Mouse (Mus musculus) forebrain, embryonic 16.5 days (tissue): ENCODE results near the gene Trappc12. TPM values are rescaled to one million over a fixed set of nuclear protein-coding genes. Genes with fewer than 3 reads are reported as not detected.
A peak's percentile ranks its signal among the peaks of the same experiment; 100 is the strongest.

ENCODE experiments used
- ATAC-seq: fragments of 200-750 bp; cut with Nextera tagmentation; 2 replicates; pipeline ENCODE4 v1.8.0; 2017; ENCODE audit warnings: mild to moderate bottlenecking, moderate library complexity
- H3K27ac ChIP-seq: fragments of 300-500 bp; sonication (generic); 2 replicates; pipeline ENCODE4 v1.5.1; 2014; ENCODE audit warnings: low read length, control low read depth
- H3K27me3 ChIP-seq: fragments of 300-500 bp; sonication (generic); replicated peaks from 2 replicates; pipeline ENCODE4 v1.6.1; 2014; ENCODE audit warnings: low read length; ENCODE audit not compliant: control insufficient read depth, insufficient read depth
- H3K36me3 ChIP-seq: fragments of 300-500 bp; sonication (generic); 2 replicates; pipeline ENCODE4 v1.6.1; 2014; ENCODE audit not compliant: control insufficient read depth, insufficient read depth
- H3K4me1 ChIP-seq: fragments of 300-500 bp; sonication (generic); replicated peaks from 2 replicates; pipeline ENCODE4 v1.6.1; 2014; ENCODE audit warnings: low read length; ENCODE audit not compliant: control insufficient read depth, insufficient read depth
- H3K4me2 ChIP-seq: fragments of 300-500 bp; sonication (generic); 2 replicates; pipeline ENCODE4 v1.6.1; 2014; ENCODE audit warnings: mild to moderate bottlenecking, low read length, control low read depth
- H3K4me3 ChIP-seq: fragments of 300-500 bp; sonication (generic); replicated peaks from 2 replicates; pipeline ENCODE4 v1.5.1; 2014; ENCODE audit warnings: mild to moderate bottlenecking, low read length, control low read depth
- H3K9ac ChIP-seq: fragments of 300-500 bp; sonication (generic); replicated peaks from 2 replicates; pipeline ENCODE4 v1.6.1; 2014; ENCODE audit warnings: low read depth, low read length, control low read depth
- H3K9me3 ChIP-seq: fragments of 300-500 bp; sonication (generic); 2 replicates; pipeline ENCODE4 v1.6.1; 2016; ENCODE audit warnings: low read length; ENCODE audit not compliant: control insufficient read depth
- WGBS: fragments of 180-500 bp; shearing (Covaris S2); extraction: QIAGEN DNeasy Blood & Tissue Kit; methylation state at CpG from one replicate; pipeline ENCODE4 v1.1.7; 2014; 5-methylcytosine and 5-hydroxymethylcytosine counted together
- polyA plus RNA-seq: library from polyadenylated mRNA; unstranded; fragments of >200 nt; fragmentation: Nextera tagmentation; extraction: Ambion mirVana; gene quantifications from 2 replicates; pipeline ENCODE4 v1.2.1, GENCODE M21; 2015

The Trappc12 gene
- polyA plus RNA-seq, 1 experiment from 2014 or later = 50.0 TPM

DNA sequence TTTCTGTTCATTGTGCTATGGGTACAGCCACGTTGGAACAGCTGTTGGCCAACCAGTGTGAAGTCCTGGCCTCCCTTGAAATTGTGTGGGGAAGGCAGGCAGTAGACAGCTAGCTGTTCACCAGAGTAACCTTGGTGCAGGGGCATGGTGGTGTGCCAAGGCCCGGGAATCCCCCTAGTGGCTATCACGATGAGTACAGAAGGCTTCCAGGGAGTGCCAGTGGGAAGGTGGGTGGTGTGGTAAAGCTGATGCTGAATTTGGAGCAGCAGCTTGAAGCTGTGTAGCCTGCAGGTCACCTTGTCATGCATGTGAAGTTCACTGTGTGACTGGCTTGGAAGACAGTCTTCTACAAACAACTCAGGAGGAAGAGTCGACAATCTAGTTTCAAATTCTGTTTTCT is 34.1 kb upstream of the Trappc12 start:
- WGBS = 26% methylated on average over 4 of the region's 4 CpGs
- Histone ChIP-seq H3K4me2 (no peak overlapping the region), H3K27ac (no peak overlapping the region), H3K9ac (no peak overlapping the region), H3K4me1 (peaks cover 10% of the 10 kb centered on the region), H3K4me3 (no peak overlapping the region), H3K9me3 (no peaks in the 10 kb centered on the region), H3K27me3 (no peaks in the 10 kb centered on the region), H3K36me3 (no peaks in the 10 kb centered on the region)
- ATAC-seq = peak; percentile 71

DNA sequence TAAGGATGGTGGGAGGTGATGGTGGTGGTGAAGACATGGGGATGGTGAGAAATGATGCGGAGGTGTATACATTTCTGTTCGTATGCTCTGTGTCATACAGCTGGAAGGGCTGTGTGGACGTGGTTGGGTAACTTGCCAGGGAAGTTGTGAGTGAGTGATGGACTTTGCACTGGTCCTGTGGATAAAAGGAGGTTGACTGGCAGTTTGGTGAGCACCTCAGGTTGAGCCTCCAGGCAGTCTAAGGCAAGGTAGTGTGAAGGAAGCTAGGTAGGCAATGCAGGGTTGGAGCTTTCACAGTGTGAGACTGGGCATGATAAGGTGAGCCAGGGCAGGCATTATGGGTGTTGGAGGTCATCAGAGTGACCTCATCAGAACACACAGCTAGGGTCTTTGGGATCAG is 32.4 kb upstream of the Trappc12 start:
- Histone ChIP-seq H3K9ac (no peak overlapping the region), H3K9me3 (no peaks in the 10 kb centered on the region), H3K36me3 (no peaks in the 10 kb centered on the region), H3K27me3 (no peaks in the 10 kb centered on the region), H3K27ac (no peak overlapping the region), H3K4me1 (peaks cover 10% of the 10 kb centered on the region), H3K4me2 (no peak overlapping the region), H3K4me3 (no peak overlapping the region)
- 96% methylated on average over 3 of the region's 3 CpGs for WGBS
- no peak for ATAC-seq

DNA sequence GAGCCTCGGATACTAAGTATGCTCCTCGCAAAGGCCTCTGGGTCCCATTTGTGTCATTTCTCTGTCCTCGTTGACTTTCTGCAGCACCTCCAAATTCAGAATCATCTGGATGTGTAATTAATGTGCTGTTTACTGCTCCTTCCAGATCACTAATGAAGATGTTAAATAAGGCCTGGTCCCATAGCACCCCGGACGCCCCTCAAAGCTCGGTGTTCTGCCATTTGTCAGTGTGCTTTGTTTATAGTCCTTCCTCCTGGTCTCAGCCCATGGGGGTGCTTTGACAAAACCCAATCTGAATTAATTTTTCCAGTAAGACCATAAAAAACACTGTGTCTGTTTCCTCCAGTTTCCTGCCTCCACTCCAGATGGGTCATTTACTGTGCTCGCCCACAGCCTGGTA is 29.9 kb upstream of the Trappc12 start:
- no peak overlapping the region for H3K9ac ChIP-seq
- peaks cover 13% of the 10 kb centered on the region for H3K4me1 ChIP-seq
- no peak overlapping the region for H3K27ac ChIP-seq
- ATAC-seq = no peak
- 81% methylated on average over 7 of the region's 7 CpGs for whole genome bisulfite sequencing
- no peaks in the 10 kb centered on the region for H3K36me3 ChIP-seq
- H3K4me2 ChIP-seq = no peak overlapping the region
- H3K4me3 ChIP-seq = no peak overlapping the region
- no peaks in the 10 kb centered on the region for H3K9me3 ChIP-seq
- no peaks in the 10 kb centered on the region for H3K27me3 ChIP-seq

DNA sequence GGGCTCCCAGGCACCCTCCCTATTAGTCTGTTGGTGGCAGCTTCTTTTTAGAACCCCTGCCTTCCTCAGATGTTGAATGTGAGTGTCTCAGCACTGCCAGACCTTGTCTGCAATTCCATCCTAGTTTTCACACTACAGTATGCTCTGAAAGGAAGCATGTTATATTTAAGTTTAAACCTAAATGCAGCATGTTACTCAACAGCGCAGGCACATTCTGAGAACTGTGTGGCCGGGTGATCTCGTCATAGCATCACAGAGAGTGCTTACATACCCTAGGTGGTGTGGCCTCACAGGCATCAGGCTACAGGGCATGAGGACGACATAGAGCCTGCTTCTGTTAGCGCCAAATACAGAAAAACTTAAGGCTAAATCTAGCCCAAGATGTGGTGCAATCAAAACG is 25.4 kb upstream of the Trappc12 start:
- H3K9me3 ChIP-seq = no peaks in the 10 kb centered on the region
- H3K4me3 ChIP-seq = no peak overlapping the region
- H3K36me3 ChIP-seq = no peaks in the 10 kb centered on the region
- WGBS = 84% methylated on average over 6 of the region's 6 CpGs
- no peak for ATAC-seq
- no peak overlapping the region for H3K27ac ChIP-seq
- H3K9ac ChIP-seq = no peak overlapping the region
- H3K27me3 ChIP-seq = no peaks in the 10 kb centered on the region
- H3K4me2 ChIP-seq = no peak overlapping the region
- 0 out of 2 replicates have a peak, but pooled peaks cover 4% of the 10 kb centered on the region for H3K4me1 ChIP-seq

DNA sequence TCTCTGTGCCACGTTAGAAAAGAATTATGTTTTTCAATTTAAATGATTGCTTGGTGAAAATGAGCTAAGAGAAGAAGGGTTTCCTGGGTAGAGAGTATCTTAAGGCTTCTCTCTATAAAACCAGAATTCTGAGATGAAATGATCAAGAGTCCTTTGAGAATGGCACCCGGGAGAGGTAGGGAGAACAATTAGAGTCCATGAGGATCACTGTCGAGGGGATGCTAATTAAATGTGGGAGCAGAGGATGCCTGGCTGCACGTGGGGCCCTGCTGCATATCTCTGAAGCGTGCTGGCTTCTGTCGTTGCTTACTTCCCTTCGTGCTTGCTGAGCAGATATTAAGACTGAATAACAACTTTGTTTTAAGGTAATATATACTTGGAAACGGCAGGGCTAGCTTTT is 24.8 kb upstream of the Trappc12 start:
- H3K4me1 ChIP-seq = 0 out of 2 replicates have a peak, but pooled peaks cover 4% of the 10 kb centered on the region
- no peak overlapping the region for H3K4me3 ChIP-seq
- H3K27me3 ChIP-seq = no peaks in the 10 kb centered on the region
- WGBS = 16% methylated on average over 8 of the region's 8 CpGs
- H3K9ac ChIP-seq = no peak overlapping the region
- H3K27ac ChIP-seq = no peak overlapping the region
- H3K9me3 ChIP-seq = no peaks in the 10 kb centered on the region
- ATAC-seq = no peak
- no peaks in the 10 kb centered on the region for H3K36me3 ChIP-seq
- H3K4me2 ChIP-seq = no peak overlapping the region

DNA sequence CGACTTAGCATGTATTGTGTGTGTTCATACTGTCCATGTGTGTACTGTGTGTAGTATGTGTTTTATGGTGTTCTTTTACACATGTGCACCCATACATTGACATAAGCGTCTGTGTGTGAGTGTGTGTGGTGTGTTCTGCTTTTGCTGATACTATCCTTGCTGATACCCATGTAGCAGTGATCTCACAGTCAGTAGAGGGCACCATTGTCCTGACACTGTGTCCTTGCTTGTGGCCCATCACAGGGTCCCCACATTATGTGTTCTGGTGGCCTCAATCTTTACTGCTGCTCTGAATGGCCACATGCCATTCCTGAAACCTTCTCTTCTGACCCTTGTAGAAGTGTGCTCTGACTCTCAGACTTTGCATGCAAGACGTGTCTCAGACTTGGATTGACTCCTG is 23.5 kb upstream of the Trappc12 start:
- WGBS = 88% methylated on average over 3 of the region's 3 CpGs
- Histone ChIP-seq H3K9me3 (no peaks in the 10 kb centered on the region), H3K36me3 (no peaks in the 10 kb centered on the region), H3K9ac (no peak overlapping the region), H3K4me1 (0 out of 2 replicates have a peak, but pooled peaks cover 4% of the 10 kb centered on the region), H3K4me2 (no peak overlapping the region), H3K27me3 (no peaks in the 10 kb centered on the region), H3K27ac (no peak overlapping the region), H3K4me3 (no peak overlapping the region)
- no peak for ATAC-seq

DNA sequence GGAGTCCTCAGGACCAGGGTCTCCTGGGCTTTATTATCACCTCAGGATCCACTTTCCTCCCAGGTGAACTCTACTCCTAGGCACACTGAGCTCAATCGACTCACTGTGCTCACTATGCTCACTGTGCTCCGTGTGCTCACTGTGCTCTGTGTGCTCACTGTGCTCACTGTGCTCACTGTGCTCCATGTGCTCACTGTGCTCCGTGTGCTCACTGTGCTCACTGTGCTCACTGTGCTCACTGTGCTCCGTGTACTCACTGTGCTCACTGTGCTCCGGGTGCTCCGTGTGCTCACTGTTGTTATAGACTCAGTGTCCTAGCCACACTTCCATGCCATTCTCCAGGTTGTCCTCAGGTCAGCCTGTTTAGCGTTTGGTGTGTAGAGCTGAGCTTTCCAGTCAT is 19.7 kb upstream of the Trappc12 start:
- Histone ChIP-seq H3K9me3 (no peaks in the 10 kb centered on the region), H3K9ac (no peak overlapping the region), H3K4me1 (no peaks in the 10 kb centered on the region), H3K4me3 (no peak overlapping the region), H3K4me2 (no peak overlapping the region), H3K27me3 (no peaks in the 10 kb centered on the region), H3K36me3 (0 out of 2 replicates have a peak, but pooled peaks cover 2% of the 10 kb centered on the region), H3K27ac (no peak overlapping the region)
- 90% methylated on average over 7 of the region's 7 CpGs for WGBS
- no peak for ATAC-seq

DNA sequence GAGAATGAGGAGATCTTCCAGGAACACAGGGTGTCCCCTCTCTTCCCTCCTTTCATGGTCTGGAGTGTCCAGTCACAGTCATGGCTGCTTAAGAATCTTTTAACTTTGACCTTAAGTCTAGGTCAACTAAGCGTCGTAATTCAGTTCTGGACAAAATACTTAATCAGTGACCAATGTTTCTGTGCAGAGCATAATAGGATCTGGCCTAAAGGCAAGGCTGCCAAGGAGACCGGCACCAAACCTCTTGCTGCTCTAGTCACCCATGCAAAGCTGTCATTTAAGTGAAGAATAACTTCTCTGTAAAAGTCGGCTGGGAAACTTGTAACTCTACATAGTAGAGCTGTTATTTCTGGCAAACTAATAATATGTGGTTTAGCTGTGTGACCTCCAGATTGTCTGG is 5.7 kb upstream of the Trappc12 start:
- no peak overlapping the region for H3K27ac ChIP-seq
- no peak overlapping the region for H3K4me2 ChIP-seq
- peaks cover 12% of the 10 kb centered on the region for H3K4me1 ChIP-seq
- H3K9me3 ChIP-seq = no peaks in the 10 kb centered on the region
- 90% methylated on average over 4 of the region's 4 CpGs for WGBS
- ATAC-seq = no peak
- no peak overlapping the region for H3K9ac ChIP-seq
- H3K27me3 ChIP-seq = no peaks in the 10 kb centered on the region
- no peaks in the 10 kb centered on the region for H3K36me3 ChIP-seq
- no peak overlapping the region for H3K4me3 ChIP-seq

DNA sequence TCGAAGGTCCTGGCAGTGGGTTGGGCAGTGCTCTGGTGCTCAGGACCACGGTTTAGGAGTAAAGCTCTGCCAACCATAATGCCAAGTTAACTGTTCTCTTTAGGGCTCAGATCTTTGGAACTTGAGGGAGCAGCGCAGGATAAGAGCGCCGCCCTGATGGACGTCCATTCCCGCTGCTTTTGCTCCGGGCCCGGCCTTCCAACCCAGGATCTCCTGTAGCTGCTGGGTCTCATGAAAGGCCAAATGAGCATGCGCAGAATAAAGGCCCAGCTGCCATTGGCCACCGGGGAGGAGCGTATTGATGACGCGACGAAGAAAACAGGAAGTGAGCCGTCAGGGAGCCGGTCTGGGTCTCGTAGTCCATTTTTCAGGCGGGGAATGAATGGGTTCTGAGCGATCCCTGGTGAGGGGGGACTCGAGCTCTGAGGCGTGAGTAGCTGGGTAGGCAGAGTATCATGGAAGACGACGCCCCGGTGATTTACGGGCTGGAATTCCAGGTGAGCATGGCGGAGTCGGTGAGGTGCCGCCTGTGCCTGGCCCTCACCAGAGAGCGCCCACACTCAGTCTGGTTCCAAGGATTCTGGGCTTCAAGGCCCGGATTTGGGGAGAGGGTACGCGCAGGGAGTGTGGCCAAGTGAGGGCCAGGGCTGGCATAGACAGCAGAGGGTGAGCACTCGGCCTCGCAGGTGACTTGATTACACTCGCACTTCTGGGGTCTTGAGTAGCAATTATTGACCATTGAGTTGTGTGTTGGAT is 1.4 kb upstream of the Trappc12 start, which contains the start of gene Eipr1:
Gene Eipr1 (plus strand): TSS at position 296 of the 756 bp plus-strand sequence.
- Histone ChIP-seq H3K9me3 (no peaks in the 10 kb centered on the region), H3K27me3 (no peaks in the 10 kb centered on the region), H3K36me3 (peaks cover 2% of the 10 kb centered on the region), H3K9ac (peak within 1 kb of the TSS; percentile 75), H3K27ac (peak within 1 kb of the TSS; percentile 8; the same call in 1 of the 2 replicates), H3K4me1 (peaks cover 23% of the 10 kb centered on the region), H3K4me2 (peak within 1 kb of the TSS; percentile 98), H3K4me3 (peak within 1 kb of the TSS; percentile 66)
- 4% methylated on average over 36 of the region's 36 CpGs for WGBS
- peak; percentile 89 for ATAC-seq
